Mouse (Mus musculus) liver, embryonic 15.5 days (tissue): ENCODE measurements around the gene Olfr657. TPM values are rescaled to one million over a fixed set of nuclear protein-coding genes. Genes with fewer than 3 reads are reported as not detected.

Source experiments
- ATAC-seq: fragments of 200-750 bp; cut with Nextera tagmentation; 2 replicates; pipeline ENCODE4 v1.8.0; 2017; ENCODE audit warnings: moderate number of reproducible peaks, mild to moderate bottlenecking, moderate library complexity; ENCODE audit not compliant: insufficient read depth
- H3K27ac ChIP-seq: fragments of 300-500 bp; sonication (generic); replicated peaks from 2 replicates; pipeline ENCODE4 v1.5.1; 2015; ENCODE audit warnings: mild to moderate bottlenecking, inconsistent platforms
- H3K27me3 ChIP-seq: fragments of 300-500 bp; sonication (generic); 2 replicates; pipeline ENCODE4 v1.6.1; 2015; ENCODE audit warnings: mild to moderate bottlenecking, inconsistent platforms
- H3K36me3 ChIP-seq: fragments of 300-500 bp; sonication (generic); replicated peaks from 2 replicates; pipeline ENCODE4 v1.6.1; 2015; ENCODE audit warnings: moderate library complexity, mild to moderate bottlenecking, inconsistent platforms
- H3K4me1 ChIP-seq: fragments of 300-500 bp; sonication (generic); replicated peaks from 2 replicates; pipeline ENCODE4 v1.6.1; 2015; ENCODE audit warnings: inconsistent platforms
- H3K4me2 ChIP-seq: fragments of 300-500 bp; sonication (generic); 2 replicates; pipeline ENCODE4 v1.6.1; 2015; ENCODE audit warnings: moderate library complexity, mild to moderate bottlenecking, inconsistent platforms
- H3K4me3 ChIP-seq: fragments of 300-500 bp; sonication (generic); replicated peaks from 2 replicates; pipeline ENCODE4 v1.5.1; 2015; ENCODE audit warnings: mild to moderate bottlenecking, inconsistent platforms
- H3K9ac ChIP-seq: fragments of 300-500 bp; sonication (generic); 2 replicates; pipeline ENCODE4 v1.6.1; 2015; ENCODE audit warnings: moderate library complexity, mild to moderate bottlenecking, inconsistent platforms
- H3K9me3 ChIP-seq: fragments of 300-500 bp; sonication (generic); replicated peaks from 2 replicates; pipeline ENCODE4 v1.6.1; 2016; ENCODE audit warnings: inconsistent platforms
- WGBS: fragments of 180-500 bp; shearing (Covaris S2); methylation state at CpG from one replicate; pipeline ENCODE4 v1.1.7; 2015; ENCODE audit warnings: mixed read lengths; ENCODE audit not compliant: insufficient replicate concordance; 5-methylcytosine and 5-hydroxymethylcytosine counted together
- polyA plus RNA-seq: library from polyadenylated mRNA; unstranded; fragments of >200 nt; fragmentation: Nextera tagmentation; extraction: Ambion mirVana; gene quantifications from 2 replicates; pipeline ENCODE4 v1.2.1, GENCODE M21; 2015

Gene Olfr657
- polyA plus RNA-seq, 1 experiment from 2014 or later, result not detected

GRCm38 (mm10) chr7:104686201-104686600, 61.6 kb downstream of the Olfr657 start, which contains the start of gene Olfr661:
Gene Olfr661, plus strand, starts transcription at chr7:104686501.
- no peak within 1 kb of the TSS for H3K27ac ChIP-seq
- no peaks in the 10 kb centered on the region for H3K9me3 ChIP-seq
- ATAC-seq, result no peak
- no peaks in the 10 kb centered on the region for H3K27me3 ChIP-seq
- no peak within 1 kb of the TSS for H3K4me3 ChIP-seq
- no peak within 1 kb of the TSS for H3K4me2 ChIP-seq
- H3K4me1 ChIP-seq, result no peaks in the 10 kb centered on the region
- no peaks in the 10 kb centered on the region for H3K36me3 ChIP-seq
- no peak within 1 kb of the TSS for H3K9ac ChIP-seq
- WGBS, result 55% methylated on average over 2 of the region's 2 CpGs

Other genes with a start within 250 kb of the Olfr657 start
- 0.30 and 0.53 TPM in 2 replicates for gene Trim30c, start 224.0 kb upstream of the Olfr657 start, polyA plus RNA-seq
- gene Trim30a, start 159.6 kb upstream of the Olfr657 start, polyA plus RNA-seq, result 2.4 and 2.8 TPM in 2 replicates
- gene Trim30d, start 116.9 kb upstream of the Olfr657 start, polyA plus RNA-seq, result 0.86 and 1.0 TPM in 2 replicates
- gene Olfr651, start 74.7 kb upstream of the Olfr657 start, polyA plus RNA-seq, result not detected in 2 replicates
- not detected in 2 replicates for gene Olfr652, start 63.9 kb upstream of the Olfr657 start, polyA plus RNA-seq
- not detected in 2 replicates for gene Olfr653, start 47.5 kb upstream of the Olfr657 start, polyA plus RNA-seq
- not detected in 2 replicates for gene Olfr654, start 37.8 kb upstream of the Olfr657 start, polyA plus RNA-seq
- not detected in 2 replicates for gene Olfr655, start 23.0 kb upstream of the Olfr657 start, polyA plus RNA-seq
- gene Olfr656, start 10.8 kb upstream of the Olfr657 start, polyA plus RNA-seq, result not detected in 2 replicates
- gene Olfr658, start 22.5 kb downstream of the Olfr657 start, polyA plus RNA-seq, result not detected in 2 replicates
- not detected in 2 replicates for gene Olfr659, start 42.0 kb downstream of the Olfr657 start, polyA plus RNA-seq
- not detected in 2 replicates for gene Olfr661, start 61.7 kb downstream of the Olfr657 start, polyA plus RNA-seq
- not detected in 2 replicates for gene Usp17le, start 152.7 kb downstream of the Olfr657 start, polyA plus RNA-seq
- not detected in 2 replicates for gene Usp17lb, start 217.8 kb downstream of the Olfr657 start, polyA plus RNA-seq
- gene Usp17la, start 232.2 kb downstream of the Olfr657 start, polyA plus RNA-seq, result not detected in 2 replicates